In genomic region chr6:40479705-40480104, GRCm38 (mm10) we compare ENCODE assay signal across 14 mouse cellular contexts. TPM values are rescaled to one million over a fixed set of nuclear protein-coding genes. Genes with fewer than 3 reads are reported as not detected.
DNase-seq lines count a peak whose midpoint lies in the region; ATAC-seq and TF ChIP-seq lines count a peak whose summit lies in the region.
"Had no signal": no experiment of that assay in that cellular context is flagged by ENCODE, and none has a peak within 500 bp of the region (broad histone marks: within the 10 kb centered on the region; RNA-seq: fewer than 3 reads in every experiment).

No protein-coding gene starts in this region.

- peaks cover 71% of the 10 kb centered on the region for H3K36me3 ChIP-seq in forebrain, embryonic 14.5 days (ENCODE audit: control insufficient read depth, insufficient read depth, low read length)
- peaks cover 77% of the 10 kb centered on the region for H3K36me3 ChIP-seq in forebrain, embryonic 13.5 days (ENCODE audit: poor library complexity, severe bottlenecking)
- peaks cover 63% of the 10 kb centered on the region for H3K36me3 ChIP-seq in liver, postnatal 0 days (replicated peaks; ENCODE audit: insufficient read depth, low read length)
- peaks cover 37% of the 10 kb centered on the region for H3K36me3 ChIP-seq in liver, embryonic 11.5 days (ENCODE audit: control insufficient read depth, insufficient read depth, low read length)

- H3K27me3 ChIP-seq in forebrain, embryonic 14.5 days (replicated peaks; ENCODE audit: control insufficient read depth, insufficient read depth, low read length): no peaks in the 10 kb centered on the region
- no peaks in the 10 kb centered on the region for H3K27me3 ChIP-seq in forebrain, embryonic 13.5 days
- no peaks in the 10 kb centered on the region for H3K27me3 ChIP-seq in liver, postnatal 0 days (ENCODE audit: insufficient read depth, low read length)
- no peaks in the 10 kb centered on the region for H3K27me3 ChIP-seq in liver, embryonic 11.5 days (replicated peaks; ENCODE audit: control insufficient read depth, insufficient read depth, low read length)
- H3K27me3 ChIP-seq: forebrain, embryonic 12.5 days had no signal

- TF ChIP-seq CTCF in liver, postnatal 0 days (IDR thresholded peaks at IDR 0.05; ENCODE audit: low read depth): peak; percentile 38; the same call in 1 of the 2 replicates

- H3K4me1 ChIP-seq in forebrain, embryonic 14.5 days (ENCODE audit: control insufficient read depth, insufficient read depth, low read length): no peaks in the 10 kb centered on the region
- no peaks in the 10 kb centered on the region for H3K4me1 ChIP-seq in forebrain, embryonic 13.5 days
- no peaks in the 10 kb centered on the region for H3K4me1 ChIP-seq in liver, postnatal 0 days (ENCODE audit: insufficient read depth)
- no peaks in the 10 kb centered on the region for H3K4me1 ChIP-seq in liver, embryonic 11.5 days (replicated peaks; ENCODE audit: control insufficient read depth, insufficient read depth, low read length)
- H3K4me1 ChIP-seq: forebrain, embryonic 12.5 days had no signal

- intact Hi-C loops in left cerebral cortex, postnatal 36 days (cut with DNase I): loop anchor here (1.0 to 10.0 kb wide), 2 partner anchors 208 to 355 kb away; no protein-coding TSS in a partner anchor

- no peak overlapping the region for H3K4me3 ChIP-seq in forebrain, embryonic 14.5 days (ENCODE audit: low read depth, low read length)
- H3K4me3 ChIP-seq in forebrain, embryonic 13.5 days: no peak overlapping the region
- no peak overlapping the region for H3K4me3 ChIP-seq in liver, postnatal 0 days (ENCODE audit: low read depth, low read length)
- H3K4me3 ChIP-seq in liver, embryonic 11.5 days (ENCODE audit: low read depth, low read length): no peak overlapping the region
- H3K4me3 ChIP-seq: forebrain, embryonic 12.5 days had no signal

- no peak overlapping the region for H3K4me2 ChIP-seq in forebrain, embryonic 14.5 days (ENCODE audit: low read length)
- no peak overlapping the region for H3K4me2 ChIP-seq in forebrain, embryonic 13.5 days
- H3K4me2 ChIP-seq in liver, postnatal 0 days (ENCODE audit: low read depth, low read length): no peak overlapping the region
- no peak overlapping the region for H3K4me2 ChIP-seq in liver, embryonic 11.5 days
- H3K4me2 ChIP-seq: forebrain, embryonic 12.5 days had no signal

- DNase-seq in forebrain, embryonic 14.5 days (ENCODE audit: low spot score): peak; percentile 65
- DNase-seq in liver, postnatal 0 days: no peak
- no peak for DNase-seq in liver, embryonic 11.5 days (ENCODE audit: low spot score)
- DNase-seq in adipocyte (ENCODE audit: low spot score): peak; percentile 56
- DNase-seq in retina, embryonic 14.5 days (ENCODE audit: low spot score): peak; percentile 43
- DNase-seq in left cerebral cortex, postnatal 36 days (ENCODE audit: low spot score in 2 of 2): no peak
- DNase-seq in spleen, adult 12 weeks (ENCODE audit: low spot score): no peak
- DNase-seq: adrenal gland, postnatal 10 days; right cerebral cortex, postnatal 14 days; thymus, adult 18-20 months had no signal

- H3K9me3 ChIP-seq in forebrain, embryonic 14.5 days (replicated peaks; ENCODE audit: control insufficient read depth, low read length): no peaks in the 10 kb centered on the region
- H3K9me3 ChIP-seq in forebrain, embryonic 13.5 days (replicated peaks): no peaks in the 10 kb centered on the region
- no peaks in the 10 kb centered on the region for H3K9me3 ChIP-seq in liver, postnatal 0 days (ENCODE audit: low read length)
- no peaks in the 10 kb centered on the region for H3K9me3 ChIP-seq in liver, embryonic 11.5 days (ENCODE audit: control insufficient read depth, low read length)
- H3K9me3 ChIP-seq: forebrain, embryonic 12.5 days had no signal

- no peak overlapping the region for H3K9ac ChIP-seq in forebrain, embryonic 14.5 days (ENCODE audit: low read length)
- H3K9ac ChIP-seq in forebrain, embryonic 13.5 days: no peak overlapping the region
- no peak overlapping the region for H3K9ac ChIP-seq in liver, postnatal 0 days (replicated peaks)
- no peak overlapping the region for H3K9ac ChIP-seq in liver, embryonic 11.5 days (ENCODE audit: low read depth, low read length)
- H3K9ac ChIP-seq: forebrain, embryonic 12.5 days had no signal

- ATAC-seq in forebrain, embryonic 14.5 days: no peak
- no peak for ATAC-seq in forebrain, embryonic 13.5 days
- no peak for ATAC-seq in liver, postnatal 0 days
- ATAC-seq in liver, embryonic 11.5 days (replicated peaks; ENCODE audit: low FRiP score): no peak

- H3K27ac ChIP-seq in forebrain, embryonic 14.5 days (ENCODE audit: low read depth, low read length): no peak overlapping the region
- no peak overlapping the region for H3K27ac ChIP-seq in forebrain, embryonic 13.5 days
- no peak overlapping the region for H3K27ac ChIP-seq in liver, postnatal 0 days (ENCODE audit: low read depth)
- no peak overlapping the region for H3K27ac ChIP-seq in liver, embryonic 11.5 days (ENCODE audit: low read depth, low read length)
- H3K27ac ChIP-seq: forebrain, embryonic 12.5 days had no signal

- 79% methylated on average over 1 of the region's 1 CpGs for WGBS in forebrain, embryonic 14.5 days
- 94% methylated on average over 1 of the region's 1 CpGs for WGBS in forebrain, embryonic 13.5 days
- WGBS in liver, postnatal 0 days (ENCODE audit: insufficient replicate concordance): 71% methylated on average over 1 of the region's 1 CpGs
- WGBS in liver, embryonic 11.5 days: 83% methylated on average over 1 of the region's 1 CpGs

- TF ChIP-seq EP300 in liver, postnatal 0 days (IDR thresholded peaks at IDR 0.05; ENCODE audit: low read depth): no peak

RNA-seq across cellular contexts. Expression of gene Ssbp1, which starts 8.6 kb away (rescaled TPM):
- polyA plus RNA-seq in forebrain, embryonic 14.5 days (2014; fragmentation: Nextera tagmentation; extraction: Ambion mirVana): 116 and 140 TPM in 2 replicates
- polyA plus RNA-seq in forebrain, embryonic 13.5 days (2015; fragmentation: Nextera tagmentation; extraction: Ambion mirVana): 184 and 193 TPM in 2 replicates
- polyA plus RNA-seq in liver, postnatal 0 days (2015; fragmentation: Nextera tagmentation; extraction: Ambion mirVana): 62.5 and 65.1 TPM in 2 replicates
- 161 and 179 TPM in 2 replicates for polyA plus RNA-seq in liver, embryonic 11.5 days (2014; fragmentation: Nextera tagmentation; extraction: Ambion mirVana)
- 10 to 100 TPM; 25.9 to 36.0 TPM for total RNA-seq in left cerebral cortex, postnatal 36 days (2021)

RNA-seq across cellular contexts. Expression of gene Tas2r137, which starts 11.3 kb away (rescaled TPM):
- not detected in 2 replicates for polyA plus RNA-seq in forebrain, embryonic 14.5 days (2014; fragmentation: Nextera tagmentation; extraction: Ambion mirVana)
- 0.21 TPM in 1 of 2 replicates, not detected in the other for polyA plus RNA-seq in forebrain, embryonic 13.5 days (2015; fragmentation: Nextera tagmentation; extraction: Ambion mirVana)
- polyA plus RNA-seq in liver, postnatal 0 days (2015; fragmentation: Nextera tagmentation; extraction: Ambion mirVana): not detected in 2 replicates
- polyA plus RNA-seq in liver, embryonic 11.5 days (2014; fragmentation: Nextera tagmentation; extraction: Ambion mirVana): not detected in 2 replicates
- under 1 TPM; 0.39 TPM for total RNA-seq in left cerebral cortex, postnatal 36 days (2021)
- total RNA-seq: adrenal gland, postnatal 10 days; layer of hippocampus, postnatal 10 days had no signal
- polyA plus RNA-seq: forebrain, embryonic 12.5 days; liver, embryonic 16.5 days had no signal

RNA-seq across cellular contexts. Expression of gene Tas2r108, which starts 13.6 kb away (rescaled TPM):
- not detected in 2 replicates for polyA plus RNA-seq in forebrain, embryonic 14.5 days (2014; fragmentation: Nextera tagmentation; extraction: Ambion mirVana)
- 0.22 TPM in 1 of 2 replicates, not detected in the other for polyA plus RNA-seq in forebrain, embryonic 13.5 days (2015; fragmentation: Nextera tagmentation; extraction: Ambion mirVana)
- polyA plus RNA-seq in liver, postnatal 0 days (2015; fragmentation: Nextera tagmentation; extraction: Ambion mirVana): not detected in 2 replicates
- polyA plus RNA-seq in liver, embryonic 11.5 days (2014; fragmentation: Nextera tagmentation; extraction: Ambion mirVana): not detected in 2 replicates
- not detected for total RNA-seq in left cerebral cortex, postnatal 36 days (2021)
- total RNA-seq: adrenal gland, postnatal 10 days; layer of hippocampus, postnatal 10 days had no signal
- polyA plus RNA-seq: forebrain, embryonic 12.5 days; liver, embryonic 16.5 days had no signal

RNA-seq across cellular contexts. Expression of gene Prss37, which starts 39.6 kb away (rescaled TPM):
- not detected in 2 replicates for polyA plus RNA-seq in forebrain, embryonic 14.5 days (2014; fragmentation: Nextera tagmentation; extraction: Ambion mirVana)
- not detected in 2 replicates for polyA plus RNA-seq in forebrain, embryonic 13.5 days (2015; fragmentation: Nextera tagmentation; extraction: Ambion mirVana)
- not detected in 2 replicates for polyA plus RNA-seq in liver, postnatal 0 days (2015; fragmentation: Nextera tagmentation; extraction: Ambion mirVana)
- polyA plus RNA-seq in liver, embryonic 11.5 days (2014; fragmentation: Nextera tagmentation; extraction: Ambion mirVana): not detected in 2 replicates
- not detected for total RNA-seq in left cerebral cortex, postnatal 36 days (2021)
- total RNA-seq: adrenal gland, postnatal 10 days; layer of hippocampus, postnatal 10 days had no signal
- polyA plus RNA-seq: forebrain, embryonic 12.5 days; liver, embryonic 16.5 days had no signal

RNA-seq across cellular contexts. Expression of gene Wee2, which starts 40.8 kb away (rescaled TPM):
- polyA plus RNA-seq in forebrain, embryonic 14.5 days (2014; fragmentation: Nextera tagmentation; extraction: Ambion mirVana): 0.07 and 0.23 TPM in 2 replicates
- polyA plus RNA-seq in forebrain, embryonic 13.5 days (2015; fragmentation: Nextera tagmentation; extraction: Ambion mirVana): 0.08 and 0.10 TPM in 2 replicates
- polyA plus RNA-seq in liver, postnatal 0 days (2015; fragmentation: Nextera tagmentation; extraction: Ambion mirVana): not detected in 2 replicates
- polyA plus RNA-seq in liver, embryonic 11.5 days (2014; fragmentation: Nextera tagmentation; extraction: Ambion mirVana): not detected in 2 replicates
- under 1 TPM in 1 of 2 experiments, not detected in 1; 0.18 TPM for total RNA-seq in left cerebral cortex, postnatal 36 days (2021)
- total RNA-seq: adrenal gland, postnatal 10 days; layer of hippocampus, postnatal 10 days had no signal
- polyA plus RNA-seq: liver, embryonic 16.5 days had no signal

Comparison
In these comparisons a context has a peak if more than half of its experiments do, and no peak if none do; other contexts are left out.
1. DNase-seq: peak in forebrain, embryonic 14.5 days (single experiment), adipocyte (single experiment) and retina, embryonic 14.5 days (single experiment); none in liver, postnatal 0 days (single experiment), liver, embryonic 11.5 days (single experiment), left cerebral cortex, postnatal 36 days (0 of 2) and spleen, adult 12 weeks (single experiment).